Mouse (Mus musculus) heart, adult 8-10 months (tissue): ENCODE data around the gene Slc7a6os. TPM values are rescaled to one million over a fixed set of nuclear protein-coding genes. Genes with fewer than 3 reads are reported as not detected.
A peak's percentile ranks its signal among the peaks of the same experiment; 100 is the strongest.
"Not testable (repeated sequence)": the region's sequence is repeated elsewhere in the genome, so short reads cannot be mapped to it uniquely, and the experiment has no call there.

ENCODE experiments used
- DNase-seq: peaks from one replicate; pipeline ENCODE4 v3.0.0; 2022; ENCODE audit warnings: low spot score
- total RNA-seq, 4 experiments: library from RNA; stranded (reverse); gene quantifications; 2 replicates each; pipeline ENCODE4 v1.2.4; 2022

The Slc7a6os gene
- 10 to 100 TPM in 2 of 4 experiments, 1 to 10 TPM in 2; 8.2 to 11.5 (median 10.0) TPM for total RNA-seq

GRCm38 (mm10) chr8:106210821-106211345 is at the start of gene Slc7a6os, which contains the start of gene Prmt7:
Gene Slc7a6os, minus strand, starts transcription at chr8:106210935.
Gene Prmt7, plus strand, starts transcription at chr8:106210936.
- peak; percentile 96 for DNase-seq

GRCm38 (mm10) chr8:106259579-106260255 is 49.0 kb upstream of the Slc7a6os start:
- DNase-seq: no peak

- DNase-seq: no peak
Measured at GRCm38 (mm10) chr8:106258169-106258568, 47.4 kb upstream of the Slc7a6os start.

- DNase-seq: no peak
Measured at GRCm38 (mm10) chr8:106250186-106250585, 39.5 kb upstream of the Slc7a6os start.

GRCm38 (mm10) chr8:106237106-106237505 is 26.4 kb upstream of the Slc7a6os start:
- no peak for DNase-seq

- DNase-seq: no peak
Measured at GRCm38 (mm10) chr8:106234567-106235261, 24.0 kb upstream of the Slc7a6os start.

- DNase-seq: no peak
Measured at GRCm38 (mm10) chr8:106232751-106233150, 22.0 kb upstream of the Slc7a6os start.

- DNase-seq: no peak
Measured at GRCm38 (mm10) chr8:106231536-106231935, 20.8 kb upstream of the Slc7a6os start.

- DNase-seq: peak; percentile 38
Measured at GRCm38 (mm10) chr8:106226589-106226988, 15.9 kb upstream of the Slc7a6os start.

- no peak for DNase-seq
Measured at GRCm38 (mm10) chr8:106219620-106220019, 8.9 kb upstream of the Slc7a6os start.

- no peak for DNase-seq
Measured at GRCm38 (mm10) chr8:106213959-106214358, 3.2 kb upstream of the Slc7a6os start.

GRCm38 (mm10) chr8:106211421-106211820 is 686 bp upstream of the Slc7a6os start:
- DNase-seq: no peak

GRCm38 (mm10) chr8:106210035-106210731 is 552 bp downstream of the Slc7a6os start:
- no peak for DNase-seq

- DNase-seq: not testable (repeated sequence)
Measured at GRCm38 (mm10) chr8:106199596-106199995, 11.1 kb downstream of the Slc7a6os start.

- peak; percentile 32 for DNase-seq
Measured at GRCm38 (mm10) chr8:106198741-106199140, 12.0 kb downstream of the Slc7a6os start.

GRCm38 (mm10) chr8:106194062-106194461 is 16.7 kb downstream of the Slc7a6os start:
- DNase-seq: no peak

- no peak for DNase-seq
Measured at GRCm38 (mm10) chr8:106193162-106193561, 17.6 kb downstream of the Slc7a6os start.

- no peak for DNase-seq
Measured at GRCm38 (mm10) chr8:106191639-106192038, 19.1 kb downstream of the Slc7a6os start.

GRCm38 (mm10) chr8:106189162-106189561 is 21.6 kb downstream of the Slc7a6os start:
- DNase-seq: no peak

GRCm38 (mm10) chr8:106186394-106186793 is 24.3 kb downstream of the Slc7a6os start:
- DNase-seq: no peak

- peak; percentile 73 for DNase-seq
Measured at GRCm38 (mm10) chr8:106185628-106186270, 25.0 kb downstream of the Slc7a6os start.

- no peak for DNase-seq
Measured at GRCm38 (mm10) chr8:106178428-106178827, 32.3 kb downstream of the Slc7a6os start.
